Mouse (Mus musculus): ENCODE results near the gene Vstm5. TPM values are rescaled to one million over a fixed set of nuclear protein-coding genes. Genes with fewer than 3 reads are reported as not detected.

Vstm5 gene
- polyA plus RNA-seq, 1 experiment from 2014 or later = 0.35 TPM

GRCm38 (mm10) chr9:15263487-15263886 is 24.6 kb downstream of the Vstm5 start:
- Histone ChIP-seq H3K4me1 (replicated peaks) (no peaks in the 10 kb centered on the region), H3K4me2 (no peak overlapping the region), H3K9ac (no peak overlapping the region), H3K27me3 (no peaks in the 10 kb centered on the region), H3K4me3 (replicated peaks) (no peak overlapping the region), H3K27ac (no peak overlapping the region), H3K9me3 (replicated peaks) (no peaks in the 10 kb centered on the region), H3K36me3 (peaks cover 79% of the 10 kb centered on the region)
- ATAC-seq (ENCODE audit: low read depth) (no peak), DNase-seq (no peak)
- 90% methylated on average over 10 of the region's 10 CpGs for WGBS (ENCODE audit: insufficient replicate concordance)

- Histone ChIP-seq H3K36me3 (peaks cover 79% of the 10 kb centered on the region), H3K4me2 (no peak overlapping the region), H3K9ac (no peak overlapping the region), H3K4me3 (replicated peaks) (no peak overlapping the region), H3K4me1 (replicated peaks) (peaks cover 20% of the 10 kb centered on the region), H3K27ac (no peak overlapping the region), H3K27me3 (no peaks in the 10 kb centered on the region), H3K9me3 (replicated peaks) (no peaks in the 10 kb centered on the region)
- 78% methylated on average over 2 of the region's 2 CpGs for WGBS (ENCODE audit: insufficient replicate concordance)
- DNase-seq = no peak
- ATAC-seq (ENCODE audit: low read depth) = no peak
These were observed 35.1 kb downstream of the Vstm5 start for GRCm38 (mm10) chr9:15273981-15274380.

GRCm38 (mm10) chr9:15276855-15277254 is 38.0 kb downstream of the Vstm5 start:
- no peak for DNase-seq
- WGBS (ENCODE audit: insufficient replicate concordance) = 82% methylated on average over 4 of the region's 4 CpGs
- Histone ChIP-seq H3K4me1 (replicated peaks) (peaks cover 35% of the 10 kb centered on the region), H3K9me3 (replicated peaks) (no peaks in the 10 kb centered on the region), H3K4me3 (replicated peaks) (no peak overlapping the region), H3K9ac (no peak overlapping the region), H3K4me2 (no peak overlapping the region), H3K27ac (no peak overlapping the region), H3K27me3 (no peaks in the 10 kb centered on the region), H3K36me3 (peaks cover 51% of the 10 kb centered on the region)
- no peak for ATAC-seq (ENCODE audit: low read depth)

GRCm38 (mm10) chr9:15278343-15278742 is 39.5 kb downstream of the Vstm5 start:
- peak overlapping the region; percentile 95; the same call in 1 of the 2 replicates for H3K9ac ChIP-seq
- H3K36me3 ChIP-seq = peaks cover 36% of the 10 kb centered on the region
- DNase-seq (no peak), ATAC-seq (ENCODE audit: low read depth) (no peak)
- peak overlapping the region; percentile 96 for H3K4me3 ChIP-seq (replicated peaks)
- H3K4me2 ChIP-seq = peak overlapping the region; percentile 83
- no peak overlapping the region for H3K27ac ChIP-seq
- no peaks in the 10 kb centered on the region for H3K9me3 ChIP-seq (replicated peaks)
- H3K27me3 ChIP-seq = no peaks in the 10 kb centered on the region
- peaks cover 39% of the 10 kb centered on the region for H3K4me1 ChIP-seq (replicated peaks)
- WGBS (ENCODE audit: insufficient replicate concordance) = 73% methylated on average over 3 of the region's 3 CpGs

GRCm38 (mm10) chr9:15279139-15279648 is 40.3 kb downstream of the Vstm5 start:
- WGBS (ENCODE audit: insufficient replicate concordance) = 6% methylated on average over 19 of the region's 19 CpGs
- H3K9ac ChIP-seq = peak overlapping the region; percentile 95
- no peaks in the 10 kb centered on the region for H3K27me3 ChIP-seq
- peak overlapping the region; percentile 96 for H3K4me3 ChIP-seq (replicated peaks)
- H3K36me3 ChIP-seq = peaks cover 27% of the 10 kb centered on the region
- peaks cover 39% of the 10 kb centered on the region for H3K4me1 ChIP-seq (replicated peaks)
- DNase-seq (no peak), ATAC-seq (ENCODE audit: low read depth) (no peak)
- peak overlapping the region; percentile 83 for H3K4me2 ChIP-seq
- no peaks in the 10 kb centered on the region for H3K9me3 ChIP-seq (replicated peaks)
- H3K27ac ChIP-seq = peak overlapping the region; percentile 84

- peak within 1 kb of the TSS; percentile 96 for H3K4me3 ChIP-seq (replicated peaks)
- WGBS (ENCODE audit: insufficient replicate concordance) = 2% methylated on average over 57 of the region's 57 CpGs
- H3K4me2 ChIP-seq = peak within 1 kb of the TSS; percentile 83
- peaks cover 20% of the 10 kb centered on the region for H3K36me3 ChIP-seq
- peaks cover 39% of the 10 kb centered on the region for H3K4me1 ChIP-seq (replicated peaks)
- ATAC-seq (ENCODE audit: low read depth) (peak; percentile 95), DNase-seq (peak; percentile 91)
- H3K27ac ChIP-seq = peak within 1 kb of the TSS; percentile 84
- peak within 1 kb of the TSS; percentile 95 for H3K9ac ChIP-seq
- no peaks in the 10 kb centered on the region for H3K27me3 ChIP-seq
- no peaks in the 10 kb centered on the region for H3K9me3 ChIP-seq (replicated peaks)
These were observed 41.0 kb downstream of the Vstm5 start, which contains the start of gene Med17 for GRCm38 (mm10) chr9:15279649-15280490. Med17 (minus strand) TSS chr9:15279931.

GRCm38 (mm10) chr9:15280491-15280879 is 41.6 kb downstream of the Vstm5 start:
- Histone ChIP-seq H3K36me3 (peaks cover 14% of the 10 kb centered on the region), H3K27ac (peak overlapping the region; percentile 73), H3K4me3 (replicated peaks) (peak overlapping the region; percentile 96), H3K9me3 (replicated peaks) (no peaks in the 10 kb centered on the region), H3K4me2 (peak overlapping the region; percentile 83), H3K4me1 (replicated peaks) (peaks cover 39% of the 10 kb centered on the region), H3K27me3 (no peaks in the 10 kb centered on the region), H3K9ac (peak overlapping the region; percentile 95)
- WGBS (ENCODE audit: insufficient replicate concordance) = 23% methylated on average over 5 of the region's 5 CpGs
- ATAC-seq (ENCODE audit: low read depth) (peak; percentile 58), DNase-seq (peak; percentile 33)

- no peak overlapping the region for H3K9ac ChIP-seq
These were observed 46.6 kb downstream of the Vstm5 start for GRCm38 (mm10) chr9:15285443-15285842.

GRCm38 (mm10) chr9:15287846-15288245 is 49.0 kb downstream of the Vstm5 start:
- no peak overlapping the region for H3K4me3 ChIP-seq (replicated peaks)
- H3K4me1 ChIP-seq (replicated peaks) = peaks cover 32% of the 10 kb centered on the region
- ATAC-seq (ENCODE audit: low read depth) = no peak
- H3K9me3 ChIP-seq (replicated peaks) = no peaks in the 10 kb centered on the region
- no peak for DNase-seq
- 0 out of 2 replicates have a peak, but pooled peaks cover 2% of the 10 kb centered on the region for H3K36me3 ChIP-seq
- H3K4me2 ChIP-seq = no peak overlapping the region
- no peak overlapping the region for H3K9ac ChIP-seq
- no peak overlapping the region for H3K27ac ChIP-seq
- no peaks in the 10 kb centered on the region for H3K27me3 ChIP-seq
- WGBS (ENCODE audit: insufficient replicate concordance) = 39% methylated on average over 6 of the region's 6 CpGs

More at GRCm38 (mm10) chr9:15285443-15285842, 46.6 kb downstream of the Vstm5 start:
- Histone ChIP-seq H3K27ac (no peak overlapping the region), H3K36me3 (no peaks in the 10 kb centered on the region), H3K4me2 (no peak overlapping the region), H3K27me3 (no peaks in the 10 kb centered on the region), H3K4me3 (replicated peaks) (no peak overlapping the region), H3K9me3 (replicated peaks) (no peaks in the 10 kb centered on the region), H3K4me1 (replicated peaks) (peaks cover 44% of the 10 kb centered on the region)
- 54% methylated on average over 3 of the region's 3 CpGs for WGBS (ENCODE audit: insufficient replicate concordance)
- ATAC-seq (ENCODE audit: low read depth) = no peak
- DNase-seq = no peak

GRCm38 (mm10) chr9:15288402-15288801 is 49.6 kb downstream of the Vstm5 start:
- H3K4me2 ChIP-seq = no peak overlapping the region
- ATAC-seq (ENCODE audit: low read depth) = 0 out of 2 replicates have a peak, but pooled peaks have one; percentile 18
- no peak overlapping the region for H3K27ac ChIP-seq

GRCm38 (mm10) chr9:15289251-15289650 is 50.4 kb downstream of the Vstm5 start:
- no peaks in the 10 kb centered on the region for H3K9me3 ChIP-seq (replicated peaks)
- H3K36me3 ChIP-seq = 0 out of 2 replicates have a peak, but pooled peaks cover 2% of the 10 kb centered on the region
- H3K27me3 ChIP-seq = no peaks in the 10 kb centered on the region
- H3K4me1 ChIP-seq (replicated peaks) = peaks cover 32% of the 10 kb centered on the region
- ATAC-seq (ENCODE audit: low read depth) (peak; percentile 82), DNase-seq (peak; percentile 62)
- no peak overlapping the region for H3K9ac ChIP-seq
- no peak overlapping the region for H3K4me3 ChIP-seq (replicated peaks)
- peak overlapping the region; percentile 19; the same call in 1 of the 2 replicates for H3K4me2 ChIP-seq
- WGBS (ENCODE audit: insufficient replicate concordance) = 15% methylated on average over 6 of the region's 6 CpGs
- peak overlapping the region; percentile 59 for H3K27ac ChIP-seq

More at GRCm38 (mm10) chr9:15288402-15288801, 49.6 kb downstream of the Vstm5 start:
- Histone ChIP-seq H3K9me3 (replicated peaks) (no peaks in the 10 kb centered on the region), H3K9ac (no peak overlapping the region), H3K4me3 (replicated peaks) (no peak overlapping the region), H3K27me3 (no peaks in the 10 kb centered on the region), H3K4me1 (replicated peaks) (peaks cover 32% of the 10 kb centered on the region), H3K36me3 (0 out of 2 replicates have a peak, but pooled peaks cover 2% of the 10 kb centered on the region)
- 37% methylated on average over 3 of the region's 3 CpGs for WGBS (ENCODE audit: insufficient replicate concordance)
- DNase-seq = no peak

Data from liver, embryonic 13.5 days (tissue).